Mouse (Mus musculus) myocyte (in vitro differentiated cells): ENCODE measurements around the gene Nr2c2ap. TPM values are rescaled to one million over a fixed set of nuclear protein-coding genes. Genes with fewer than 3 reads are reported as not detected.
A peak's percentile ranks its signal among the peaks of the same experiment; 100 is the strongest.

Experiments
- H3K27me3 ChIP-seq: one replicate; pipeline ENCODE4 v1.6.1; 2011; ENCODE audit not compliant: control insufficient read depth, insufficient read depth, insufficient read length
- H3K36me3 ChIP-seq: one replicate; pipeline ENCODE4 v1.6.1; 2011; ENCODE audit not compliant: control insufficient read depth, insufficient read depth
- H3K4me2 ChIP-seq: one replicate; pipeline ENCODE4 v1.6.1; 2011; ENCODE audit warnings: low read depth, control low read depth
- H3K4me3 ChIP-seq: one replicate; pipeline ENCODE4 v1.5.1; 2011; ENCODE audit warnings: mild to moderate bottlenecking, control low read depth, moderate library complexity
- H3K79me2 ChIP-seq: one replicate; pipeline ENCODE4 v1.6.1; 2011; ENCODE audit not compliant: control insufficient read depth, insufficient read depth
- H3ac ChIP-seq: one replicate; pipeline ENCODE4 v1.6.1; 2011; ENCODE audit not compliant: control insufficient read depth, insufficient read length
- CEBPB ChIP-seq: IDR thresholded peaks from 2 replicates; pipeline ENCODE4 v1.6.1; 2011; ENCODE audit warnings: mild to moderate bottlenecking, moderate library complexity; ENCODE audit not compliant: poor library complexity, insufficient read depth, severe bottlenecking
- E2F4 ChIP-seq: IDR thresholded peaks from one replicate; pipeline ENCODE4 v1.6.1; 2011; ENCODE audit warnings: mild to moderate bottlenecking, control low read depth, moderate library complexity; ENCODE audit not compliant: insufficient read depth
- MAX ChIP-seq: IDR thresholded peaks from one replicate; pipeline ENCODE4 v1.6.1; 2011; ENCODE audit warnings: low read depth, mild to moderate bottlenecking, control low read depth
- MYOD1 ChIP-seq, 3 experiments: IDR thresholded peaks; one replicate each; pipeline ENCODE4 v1.6.1; 2011; ENCODE audit warnings: control low read depth in 2 of 3, low read depth in 2 of 3, mild to moderate bottlenecking in 2 of 3, moderate library complexity in 1 of 3; ENCODE audit not compliant: insufficient read length in 2 of 3, control insufficient read depth in 1 of 3
- MYOG ChIP-seq, 3 experiments: IDR thresholded peaks; one replicate each; pipeline ENCODE4 v1.6.1; 2011; ENCODE audit warnings: control low read depth in 2 of 3, low read depth in 2 of 3, mild to moderate bottlenecking in 2 of 3; ENCODE audit not compliant: insufficient read length in 2 of 3, control insufficient read depth in 1 of 3, insufficient read depth in 1 of 3
- POLR2A ChIP-seq: IDR thresholded peaks from one replicate; pipeline ENCODE4 v1.6.1; 2011; ENCODE audit warnings: low read depth, mild to moderate bottlenecking, control low read depth, moderate library complexity; ENCODE audit not compliant: insufficient read length
- POLR2AphosphoS2 ChIP-seq: IDR thresholded peaks from one replicate; pipeline ENCODE4 v1.6.1; 2011; ENCODE audit warnings: low read depth, control low read depth; ENCODE audit not compliant: insufficient read length
- REST ChIP-seq: IDR thresholded peaks from one replicate; pipeline ENCODE4 v1.6.1; 2011; ENCODE audit warnings: mild to moderate bottlenecking, control low read depth, moderate library complexity; ENCODE audit not compliant: insufficient read depth, insufficient read length
- SRF ChIP-seq: IDR thresholded peaks from one replicate; pipeline ENCODE4 v1.6.1; 2011; ENCODE audit warnings: low read depth; ENCODE audit not compliant: control insufficient read depth, insufficient read length
- TCF12 ChIP-seq: IDR thresholded peaks from one replicate; pipeline ENCODE4 v1.6.1; 2011; ENCODE audit warnings: mild to moderate bottlenecking, control low read depth; ENCODE audit not compliant: poor library complexity, insufficient read depth, severe bottlenecking
- TCF3 ChIP-seq: IDR thresholded peaks from one replicate; pipeline ENCODE4 v1.6.1; 2011; ENCODE audit warnings: low read depth, control low read depth; ENCODE audit not compliant: insufficient read length
- USF1 ChIP-seq: IDR thresholded peaks from one replicate; pipeline ENCODE4 v1.6.1; 2011; ENCODE audit warnings: low read depth, mild to moderate bottlenecking, control low read depth, moderate library complexity
- polyA plus RNA-seq: library from polyadenylated mRNA; unstranded; fragments of >200 nt; fragmentation: generic; extraction: Trizol; gene quantifications from one replicate; pipeline ENCODE4 v1.2.1, GENCODE M21; 2012; ENCODE audit warnings: missing spikeins

Nr2c2ap gene
- polyA plus RNA-seq, 1 experiment = 41.3 TPM

DNA sequence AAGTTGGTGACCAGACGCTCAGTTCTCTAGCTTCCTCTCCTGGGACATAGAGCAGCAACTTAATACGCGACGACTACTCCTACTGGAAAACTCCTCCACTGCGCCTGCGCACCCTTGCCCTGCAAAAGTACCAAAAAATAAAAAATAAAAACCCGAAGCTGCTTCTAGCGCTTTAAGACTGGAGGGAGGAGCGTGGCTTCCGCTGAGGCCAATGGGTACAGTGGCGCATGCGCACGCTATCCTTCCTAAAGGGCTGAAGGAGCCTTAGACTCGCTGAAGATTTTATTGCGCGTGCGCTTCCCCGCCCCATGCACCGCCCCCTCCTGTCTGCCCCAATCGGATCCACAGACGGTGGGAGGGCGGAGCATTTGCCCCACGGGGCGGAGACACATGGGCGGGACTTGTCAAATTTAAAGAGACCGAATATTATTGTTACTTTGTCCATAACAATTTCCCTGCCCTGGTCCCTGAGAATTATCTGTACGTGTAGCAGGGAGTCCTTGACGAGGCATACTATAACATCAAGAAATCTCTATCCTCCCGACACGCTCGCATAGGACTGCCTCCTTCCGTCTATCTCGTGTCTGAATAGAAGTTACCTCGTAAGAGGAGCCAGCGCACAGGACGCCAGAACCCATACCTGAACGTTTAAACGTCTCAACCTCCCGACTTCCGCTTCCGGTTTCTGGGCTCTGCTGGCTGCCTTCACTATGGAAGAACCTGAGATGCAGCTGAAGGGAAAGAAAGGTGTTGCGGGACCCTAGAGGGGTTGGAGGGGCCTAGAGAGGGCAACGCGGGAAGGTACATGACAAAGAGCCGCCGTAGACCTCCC, 8.1 kb downstream of the Nr2c2ap start, which contains the start of the genes Rfxank, Borcs8 and Mef2b:
TSS of gene Rfxank (minus strand) at position 129 of the 832 bp plus-strand sequence.
TSS of gene Borcs8 (plus strand) at position 474 of the 832 bp plus-strand sequence.
TSS of gene Mef2b (plus strand) at position 686 of the 832 bp plus-strand sequence.
- Histone ChIP-seq H3K4me3 (peak within 1 kb of the TSS; percentile 70), H3K4me2 (peak within 1 kb of the TSS; percentile 96), H3K36me3 (no peaks in the 10 kb centered on the region), H3ac (no peak within 1 kb of the TSS), H3K79me2 (peaks cover 18% of the 10 kb centered on the region), H3K27me3 (no peaks in the 10 kb centered on the region)
- TF ChIP-seq POLR2A = peak; percentile 47
- peak; percentile 5 for TF ChIP-seq USF1
- no peak for TF ChIP-seq MYOD1 (IDR thresholded peaks at IDR 0.05; ENCODE audit: control insufficient read depth in 1 of 3, insufficient read length in 2 of 3, low read depth in 2 of 3)
- no peak for TF ChIP-seq E2F4
- TF ChIP-seq MYOG (IDR thresholded peaks at IDR 0.05; ENCODE audit: control insufficient read depth in 1 of 3, insufficient read depth in 1 of 3, insufficient read length in 2 of 3, low read depth in 2 of 3) = no peak

DNA sequence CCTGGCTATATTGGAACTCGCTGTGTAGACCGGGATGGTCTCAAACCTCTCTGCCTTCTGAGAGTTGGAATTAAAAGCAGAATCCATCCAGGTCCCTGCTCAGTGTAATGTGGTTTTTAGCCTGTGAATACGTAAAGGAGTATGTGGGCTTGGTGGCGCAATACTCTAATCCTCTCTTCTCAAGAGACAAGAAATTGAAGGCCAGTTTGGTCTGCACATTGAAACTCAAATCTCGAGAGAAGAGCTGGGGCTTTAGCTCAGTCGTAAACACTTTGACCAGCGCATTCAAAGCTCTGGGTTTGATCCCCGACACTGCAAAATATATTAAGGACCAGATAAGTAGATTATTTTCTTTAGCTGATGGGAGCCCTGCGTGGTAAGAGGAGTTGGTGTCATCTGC, 8.8 kb downstream of the Nr2c2ap start:
- Histone ChIP-seq H3K36me3 (peaks cover 6% of the 10 kb centered on the region), H3K27me3 (no peaks in the 10 kb centered on the region), H3K79me2 (peaks cover 18% of the 10 kb centered on the region), H3K4me2 (peak overlapping the region; percentile 96), H3K4me3 (peak overlapping the region; percentile 70), H3ac (no peak overlapping the region)
- TF ChIP-seq MAX = no peak
- no peak for TF ChIP-seq TCF3
- no peak for TF ChIP-seq CEBPB
- no peak for TF ChIP-seq POLR2AphosphoS2
- no peak for TF ChIP-seq SRF
- no peak for TF ChIP-seq E2F4
- TF ChIP-seq MYOD1 (IDR thresholded peaks at IDR 0.05; ENCODE audit: control insufficient read depth in 1 of 3, insufficient read length in 2 of 3, low read depth in 2 of 3) = no peak
- TF ChIP-seq USF1 = no peak
- no peak for TF ChIP-seq MYOG (IDR thresholded peaks at IDR 0.05; ENCODE audit: control insufficient read depth in 1 of 3, insufficient read depth in 1 of 3, insufficient read length in 2 of 3, low read depth in 2 of 3)
- no peak for TF ChIP-seq REST
- TF ChIP-seq POLR2A = no peak

DNA sequence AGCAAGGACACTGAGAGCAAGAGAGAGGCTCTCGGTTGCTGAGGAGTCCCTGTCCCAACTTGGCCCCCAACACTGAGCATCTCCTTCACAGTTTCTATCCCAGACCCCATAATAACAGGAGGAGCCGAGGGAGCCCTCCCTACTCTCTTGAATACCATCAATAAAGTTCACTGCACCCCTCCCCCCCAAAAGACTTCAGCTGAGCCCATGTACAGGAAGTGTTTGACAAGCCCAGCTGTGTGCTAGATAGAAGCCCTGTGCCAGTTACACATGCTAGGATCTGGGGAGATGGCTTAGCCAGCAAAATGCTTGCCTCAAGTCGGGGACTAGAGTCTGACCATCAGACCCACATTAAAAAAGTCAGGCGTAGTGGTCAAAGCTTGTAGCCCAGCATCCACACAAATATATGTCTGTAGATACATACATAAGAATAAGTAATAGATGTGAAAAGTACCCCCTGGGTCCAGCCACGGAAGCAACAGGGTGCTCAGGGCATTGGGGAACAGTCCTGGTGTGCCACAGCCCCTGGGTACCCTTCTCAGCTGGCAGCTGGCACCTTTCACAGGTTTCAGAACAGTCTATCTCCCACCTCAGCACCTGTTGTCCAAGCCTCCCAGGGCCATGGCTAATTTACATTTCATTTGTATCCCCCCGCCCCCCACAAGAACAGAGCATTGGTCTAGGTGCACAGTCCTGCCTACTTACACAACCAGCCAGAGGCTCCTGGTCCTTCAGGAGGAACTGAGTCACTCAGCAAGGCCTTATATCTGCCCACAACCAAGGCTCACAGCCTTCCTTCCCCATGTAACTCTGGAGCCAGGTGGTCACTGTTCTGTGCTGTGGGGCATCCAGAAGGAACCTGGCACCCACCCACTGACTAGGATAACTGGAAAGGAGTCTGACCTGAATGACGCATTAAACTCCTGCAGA, 16.8 kb downstream of the Nr2c2ap start:
- H3K36me3 ChIP-seq = peaks cover 7% of the 10 kb centered on the region
- no peaks in the 10 kb centered on the region for H3K27me3 ChIP-seq
- H3K4me3 ChIP-seq = no peak overlapping the region
- no peaks in the 10 kb centered on the region for H3K79me2 ChIP-seq
- no peak overlapping the region for H3ac ChIP-seq
- H3K4me2 ChIP-seq = no peak overlapping the region
- no peak for TF ChIP-seq SRF
- no peak for TF ChIP-seq CEBPB
- no peak for TF ChIP-seq MYOD1 (IDR thresholded peaks at IDR 0.05; ENCODE audit: control insufficient read depth in 1 of 3, insufficient read length in 2 of 3, low read depth in 2 of 3)
- no peak for TF ChIP-seq REST
- no peak for TF ChIP-seq USF1
- TF ChIP-seq MAX = no peak
- TF ChIP-seq POLR2A = no peak
- TF ChIP-seq POLR2AphosphoS2 = no peak
- no peak for TF ChIP-seq TCF12
- no peak for TF ChIP-seq MYOG (IDR thresholded peaks at IDR 0.05; ENCODE audit: control insufficient read depth in 1 of 3, insufficient read depth in 1 of 3, insufficient read length in 2 of 3, low read depth in 2 of 3)
- TF ChIP-seq E2F4 = no peak
- TF ChIP-seq TCF3 = no peak

DNA sequence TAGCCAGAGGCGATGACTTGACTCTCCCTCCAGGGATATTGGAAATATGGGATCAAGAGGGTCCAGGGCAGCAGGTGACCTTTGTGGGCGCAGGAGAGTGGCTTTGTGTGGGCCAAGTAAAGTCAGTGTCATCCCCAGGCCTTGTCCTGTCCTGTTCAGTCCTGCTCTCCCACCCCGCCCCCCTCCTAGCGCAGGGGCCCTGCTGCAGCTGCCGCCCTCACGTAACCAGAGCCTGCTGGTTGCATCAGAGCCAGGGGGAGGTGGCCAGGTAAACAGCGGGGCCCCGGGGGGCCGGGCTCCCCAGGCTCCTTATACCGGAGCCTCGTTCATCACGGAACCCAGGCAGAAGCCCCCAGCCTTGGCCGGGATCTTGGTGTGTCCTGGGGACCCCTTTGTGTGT, 19.0 kb downstream of the Nr2c2ap start:
- H3K4me2 ChIP-seq = peak overlapping the region; percentile 18
- no peak overlapping the region for H3ac ChIP-seq
- H3K36me3 ChIP-seq = no peaks in the 10 kb centered on the region
- peaks cover 6% of the 10 kb centered on the region for H3K27me3 ChIP-seq
- TF ChIP-seq POLR2AphosphoS2 = peak; percentile 32
- TF ChIP-seq MYOD1 (IDR thresholded peaks at IDR 0.05; ENCODE audit: control insufficient read depth in 1 of 3, insufficient read length in 2 of 3, low read depth in 2 of 3) = peak in 1 of 3 experiments; percentile 75
- TF ChIP-seq MYOG (IDR thresholded peaks at IDR 0.05; ENCODE audit: control insufficient read depth in 1 of 3, insufficient read depth in 1 of 3, insufficient read length in 2 of 3, low read depth in 2 of 3) = peak in 2 of 3 experiments; percentile 82 to 92
- no peak for TF ChIP-seq SRF
- peak; percentile 39; the same call in 1 of the 2 replicates for TF ChIP-seq CEBPB
- no peak overlapping the region for H3K4me3 ChIP-seq
- H3K79me2 ChIP-seq = no peaks in the 10 kb centered on the region
